Mouse (Mus musculus) lung, postnatal 14 days (tissue): ENCODE data around the gene Olfr993.

Experiments used
- DNase-seq: peaks from one replicate; pipeline ENCODE4 v3.0.0; 2021

Olfr993 gene

DNA sequence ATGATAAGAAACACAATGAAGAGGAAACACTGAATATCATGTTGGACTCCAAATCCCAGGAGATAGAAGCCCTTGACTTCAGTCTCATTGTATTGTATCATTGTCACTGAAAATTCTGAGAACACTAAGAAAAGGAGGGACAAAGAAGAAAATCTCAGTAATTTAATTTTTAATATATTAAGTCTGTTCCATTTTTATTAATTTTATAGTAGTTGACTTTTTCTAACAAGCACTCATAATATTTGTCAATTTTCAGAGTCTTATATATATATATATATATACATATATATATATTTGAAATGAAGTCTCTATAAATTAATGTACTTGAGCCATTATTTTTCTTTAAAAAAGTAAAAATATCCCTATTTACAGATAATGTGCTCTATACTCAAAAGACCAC lies at the start of gene Olfr993:
Gene Olfr993 (minus strand): TSS at position 101 of the 400 bp plus-strand sequence.
- DNase-seq = no peak

DNA sequence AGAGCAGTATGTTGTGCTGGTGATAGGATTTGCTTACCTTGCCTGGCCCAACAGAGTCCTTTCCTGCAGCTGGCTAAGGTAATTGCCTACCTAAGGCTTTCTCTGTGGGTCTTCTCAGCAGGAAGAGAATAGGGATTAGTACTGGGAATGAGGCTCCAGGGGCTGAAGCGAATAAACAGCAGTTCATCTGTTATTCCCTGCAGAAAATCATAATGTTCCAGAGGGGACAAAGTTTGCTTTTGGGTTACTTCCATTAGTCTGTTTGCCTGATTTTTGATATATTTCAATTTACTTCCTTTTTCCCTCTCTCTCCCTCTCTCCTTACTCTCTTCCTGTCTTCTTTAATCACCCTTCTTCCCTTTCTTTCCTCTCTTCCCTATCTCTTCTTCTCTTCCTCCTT lies 28.9 kb upstream of the Olfr993 start, which contains the start of gene Olfr995:
Gene Olfr995 (minus strand): TSS at position 101 of the 400 bp plus-strand sequence.
- DNase-seq = no peak

DNA sequence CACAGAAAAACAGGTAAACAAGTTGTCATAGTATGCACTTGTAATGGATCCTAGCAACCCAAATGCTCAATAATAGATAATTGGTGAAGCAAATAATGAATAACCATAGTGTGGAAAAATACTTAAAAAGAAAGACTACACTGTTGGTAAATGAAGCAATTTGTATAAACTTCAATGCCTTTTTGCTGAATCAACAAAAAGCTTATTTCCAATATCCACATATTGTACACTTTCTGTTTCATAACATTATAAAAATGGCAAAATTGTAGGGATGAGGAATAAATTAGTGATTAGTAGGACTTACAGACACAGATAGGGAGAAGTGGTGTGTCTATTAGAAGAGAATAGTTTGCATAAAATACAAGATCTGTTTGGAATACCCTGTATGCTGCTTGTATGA lies 27.9 kb upstream of the Olfr993 start:
- no peak for DNase-seq

DNA sequence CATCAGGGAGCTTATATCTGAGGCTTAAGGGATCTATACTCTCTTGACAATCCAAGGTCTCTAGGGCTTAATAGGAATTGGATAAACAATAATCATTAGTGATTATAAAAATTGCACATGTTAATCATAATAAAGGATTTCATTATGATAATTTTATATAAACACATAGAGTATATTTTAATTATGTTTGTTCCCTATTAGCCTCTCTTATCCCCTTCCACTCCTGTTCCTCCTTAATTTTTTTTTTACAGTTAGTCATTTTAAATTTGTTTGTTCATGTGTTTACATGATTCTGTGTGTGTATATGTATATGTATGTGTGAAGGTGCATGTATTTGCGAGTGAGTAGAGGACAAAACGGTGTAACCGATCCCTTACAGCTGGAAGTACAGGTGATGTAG lies 21.7 kb upstream of the Olfr993 start, which contains the start of gene Olfr994:
Gene Olfr994 (minus strand): TSS at position 101 of the 400 bp plus-strand sequence.
- DNase-seq = no peak

DNA sequence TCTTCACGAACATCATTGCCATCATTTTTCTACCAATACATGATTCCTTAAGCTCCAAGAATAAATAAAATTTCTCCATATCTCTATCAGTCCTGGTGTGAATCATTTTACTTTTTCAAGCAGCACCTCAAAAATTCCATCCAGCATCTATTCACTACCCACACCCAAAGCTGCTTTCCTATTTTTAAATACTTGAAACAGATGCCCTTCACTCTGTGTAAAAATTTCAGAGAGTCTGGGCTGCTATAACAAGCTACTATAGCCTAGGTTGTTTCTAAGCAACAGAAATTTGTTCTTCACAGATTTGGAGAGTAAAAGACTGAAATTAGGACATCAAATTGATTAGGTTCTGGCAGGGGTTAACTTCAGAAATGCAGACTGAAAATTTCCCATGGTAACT lies 11.2 kb upstream of the Olfr993 start:
- DNase-seq = no peak

DNA sequence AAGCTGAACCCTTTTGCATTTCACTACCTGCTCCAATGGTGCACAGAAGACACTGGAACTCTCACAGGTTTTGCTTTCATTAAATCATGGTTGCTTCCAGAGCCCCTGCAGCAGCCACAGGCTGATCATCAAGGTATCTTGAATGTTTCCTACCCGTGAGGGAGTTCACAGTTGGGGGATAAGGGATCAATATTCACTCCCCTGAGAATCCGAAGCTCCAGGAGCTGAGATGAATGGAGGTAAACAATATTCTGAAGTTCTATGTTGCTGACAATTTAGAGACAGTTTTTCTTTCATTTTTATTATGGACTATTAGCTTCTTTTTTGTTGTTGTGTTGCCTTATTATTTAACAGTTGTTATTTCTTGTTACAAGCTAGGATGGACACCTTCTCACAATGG lies 5.3 kb downstream of the Olfr993 start, which contains the start of gene Olfr992:
Gene Olfr992 (minus strand): TSS at position 101 of the 400 bp plus-strand sequence.
- DNase-seq = no peak
